Mouse (Mus musculus) naive thymus-derived CD4-positive, alpha-beta T cell, adult 5 months (primary cell): ENCODE data around the gene Naa20. TPM values are rescaled to one million over a fixed set of nuclear protein-coding genes. Genes with fewer than 3 reads are reported as not detected.

Experiments used
- polyA plus RNA-seq: library from polyadenylated mRNA; unstranded; fragments of 100-300 nt; shearing (Covaris generic); gene quantifications from one replicate; pipeline ENCODE4 v1.2.1, GENCODE M21; 2017

Naa20 gene
- 58.6 TPM for polyA plus RNA-seq

DNA sequence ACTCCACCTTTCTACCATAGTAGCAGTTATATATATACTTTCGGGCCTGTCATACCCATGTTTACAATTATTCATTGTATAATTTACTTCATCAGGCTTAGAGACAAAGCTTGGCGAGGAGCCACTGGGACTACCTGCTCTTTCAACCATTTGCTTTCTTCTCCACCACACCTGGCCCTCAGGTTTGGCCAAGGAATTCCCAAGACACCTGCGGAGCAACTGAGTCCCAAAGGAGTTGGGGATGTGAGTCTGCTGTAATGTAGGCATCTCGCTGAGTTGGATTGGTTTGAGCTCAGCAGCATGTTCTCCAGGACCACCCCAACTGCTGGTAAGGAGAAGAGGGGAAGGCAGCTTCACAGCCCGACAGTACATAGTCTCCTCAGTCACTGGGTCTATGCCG, at the start of gene Naa20:
Naa20 (plus strand) TSS at position 239 of the 400 bp plus-strand sequence.

GRCm38 (mm10) chr2:145934339-145935231, 32.7 kb downstream of the Naa20 start, which contains the start of the genes Cfap61 and Crnkl1:
Gene Cfap61, plus strand, starts transcription at chr2:145934784.
Gene Crnkl1, minus strand, starts transcription at chr2:145935014.

Other genes with a start within 250 kb of the Naa20 start
- gene Rin2, start 226.9 kb upstream of the Naa20 start, polyA plus RNA-seq: 0.78 TPM
- gene Cfap61, start 32.7 kb downstream of the Naa20 start, polyA plus RNA-seq: 1.3 TPM
- gene Crnkl1, start 32.9 kb downstream of the Naa20 start, polyA plus RNA-seq: 56.0 TPM